Mouse (Mus musculus) right cerebral cortex, postnatal 25 days (tissue): ENCODE results near the gene Adamts9.

ENCODE experiments used
- DNase-seq: peaks from one replicate; pipeline ENCODE4 v3.0.0; 2022

The Adamts9 gene

GRCm38 (mm10) chr6:92943057-92943781, at the start of gene Adamts9:
TSS of gene Adamts9 (minus strand) at chr6:92943492.
- DNase-seq = peak; percentile 32

DNA sequence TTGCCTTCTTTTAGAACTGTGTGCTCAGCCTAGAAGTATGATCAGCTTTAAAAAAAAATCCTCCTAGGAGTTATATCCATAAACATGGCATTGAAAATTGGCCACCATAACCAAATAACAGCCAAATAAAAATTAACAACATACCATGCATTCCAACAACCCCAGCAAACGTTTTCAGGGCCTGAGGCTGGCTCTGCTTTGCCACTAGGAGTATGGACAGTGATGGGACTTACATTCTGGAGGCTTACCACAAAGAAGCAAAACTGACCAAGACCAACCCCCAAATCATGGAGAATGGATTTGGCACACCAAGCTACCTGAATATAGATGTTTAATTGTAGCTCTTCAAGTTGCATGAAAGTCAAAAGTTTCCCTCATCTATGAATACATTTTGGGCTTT, 48.3 kb upstream of the Adamts9 start:
- no peak for DNase-seq

- no peak for DNase-seq
Observed at GRCm38 (mm10) chr6:92988620-92988998, 45.3 kb upstream of the Adamts9 start.

DNA sequence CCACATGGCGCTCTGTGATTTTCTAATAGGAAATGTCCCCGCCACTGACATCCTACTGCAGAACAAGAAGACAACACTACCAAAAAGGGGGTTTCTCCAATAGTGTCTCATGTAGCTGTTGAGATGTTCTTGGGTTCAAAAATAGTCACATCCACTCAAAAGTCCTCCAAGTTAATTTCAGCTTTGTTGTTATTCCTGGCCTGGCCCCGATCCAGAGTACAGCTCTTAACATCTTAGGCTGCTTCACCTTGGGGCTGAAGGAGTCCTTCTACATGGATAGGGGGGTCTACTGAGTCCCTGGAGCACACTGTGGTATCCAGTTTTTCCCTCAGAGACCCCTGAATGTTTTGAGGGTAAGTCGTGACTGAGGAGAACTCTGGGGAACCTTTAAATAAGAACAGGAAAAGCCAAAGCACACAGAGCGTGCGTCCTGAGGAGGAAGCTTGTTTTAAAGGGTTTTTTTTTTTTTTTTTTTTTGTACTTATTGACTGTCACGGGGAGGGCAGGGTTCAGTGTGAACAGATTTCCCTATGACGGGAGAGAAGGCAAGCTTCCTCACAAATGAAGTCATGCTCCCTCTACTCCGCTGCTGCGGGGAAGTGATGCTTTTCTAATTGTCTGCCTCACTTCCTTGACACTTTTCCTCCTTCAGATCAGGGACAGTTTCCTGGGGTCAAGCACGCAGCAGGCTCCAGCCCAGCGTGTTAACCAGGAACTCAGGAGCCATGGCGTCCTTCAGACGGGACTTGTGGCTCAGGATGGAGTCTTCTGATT, 44.7 kb upstream of the Adamts9 start:
- no peak for DNase-seq

GRCm38 (mm10) chr6:92987366-92987765, 44.1 kb upstream of the Adamts9 start:
- no peak for DNase-seq

GRCm38 (mm10) chr6:92983421-92983820, 40.1 kb upstream of the Adamts9 start:
- no peak for DNase-seq

- no peak for DNase-seq
Observed at GRCm38 (mm10) chr6:92981451-92982186, 38.3 kb upstream of the Adamts9 start.

GRCm38 (mm10) chr6:92973340-92973739, 30.0 kb upstream of the Adamts9 start:
- no peak for DNase-seq

DNA sequence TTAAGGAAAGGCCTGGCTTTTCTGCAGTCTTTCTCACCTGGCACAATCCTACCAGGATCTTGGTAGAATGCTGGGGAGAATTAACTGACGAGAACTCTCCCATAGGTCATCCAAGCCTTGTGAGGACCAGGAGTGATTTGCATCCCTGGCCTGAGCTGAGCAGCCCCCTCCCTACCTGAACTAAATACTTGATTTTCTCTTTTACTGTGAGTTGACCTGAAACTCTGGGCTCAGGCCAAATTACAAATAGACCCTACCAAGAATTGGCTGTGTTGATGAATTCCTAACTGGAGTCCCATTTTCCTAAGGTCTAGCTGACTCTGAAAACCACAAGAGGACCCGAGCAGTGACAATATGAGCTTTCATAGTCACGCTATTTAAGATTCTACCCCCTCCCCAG, 25.4 kb upstream of the Adamts9 start:
- no peak for DNase-seq

GRCm38 (mm10) chr6:92968216-92968615, 24.9 kb upstream of the Adamts9 start:
- DNase-seq = no peak

DNA sequence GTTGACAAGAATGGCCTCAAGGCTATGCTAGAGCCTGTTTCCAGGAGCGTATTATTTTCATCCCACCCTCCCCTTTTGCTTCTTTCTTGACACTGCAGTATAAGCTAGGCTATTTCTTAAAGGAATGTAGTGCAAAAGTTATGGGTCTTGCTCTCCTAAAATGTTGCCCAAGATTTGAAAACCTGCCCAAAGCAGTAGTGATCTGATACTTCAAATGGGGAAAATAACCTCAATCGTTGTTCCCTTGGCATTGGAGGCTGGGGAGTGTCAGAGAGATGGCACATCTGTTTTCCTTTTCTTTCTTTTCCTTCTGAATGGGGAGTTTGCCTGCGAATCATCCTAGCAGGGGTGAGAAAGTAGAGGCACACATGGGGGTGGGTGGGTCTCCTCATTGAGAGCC, 19.7 kb upstream of the Adamts9 start:
- DNase-seq = no peak

DNA sequence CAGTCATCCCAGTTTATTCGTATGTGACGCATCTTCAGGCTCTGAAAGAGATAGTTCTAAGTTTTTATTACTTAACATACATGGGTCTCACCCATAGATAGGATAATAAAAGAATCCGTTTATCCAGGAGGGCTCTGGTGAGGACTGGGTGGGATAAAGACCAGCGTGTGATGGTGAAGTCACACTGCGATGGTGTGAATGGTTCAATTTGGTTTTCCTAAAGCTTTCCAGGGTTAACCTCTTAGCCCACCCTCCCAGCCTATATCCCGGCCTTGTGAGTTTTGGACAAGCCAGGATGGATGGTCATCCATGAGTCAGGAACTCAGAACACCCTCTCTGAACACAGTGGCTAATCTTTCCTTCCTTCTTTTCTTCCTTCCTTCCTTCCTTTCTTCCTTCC, 17.7 kb upstream of the Adamts9 start:
- no peak for DNase-seq

DNA sequence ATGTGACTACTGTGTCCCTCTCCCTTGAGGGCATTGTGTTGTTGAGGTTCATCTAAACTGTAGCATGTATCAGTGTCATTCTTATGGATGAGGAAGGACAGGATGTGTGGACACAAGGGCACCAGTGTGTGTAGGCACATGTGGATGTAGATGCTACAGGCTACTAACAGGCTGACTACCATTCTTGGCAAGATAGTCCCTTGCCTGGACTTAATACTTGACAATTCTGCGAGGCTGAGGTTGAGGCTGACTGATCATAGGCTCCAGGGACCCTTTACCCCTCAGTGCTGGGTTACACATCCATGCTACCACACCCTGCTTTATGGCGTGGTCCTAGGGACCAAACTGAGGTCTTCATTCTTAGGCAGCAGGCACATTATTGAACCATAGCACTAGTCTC, 16.1 kb upstream of the Adamts9 start:
- DNase-seq = no peak

- no peak for DNase-seq
Observed at GRCm38 (mm10) chr6:92947337-92948042, 4.2 kb upstream of the Adamts9 start.

DNA sequence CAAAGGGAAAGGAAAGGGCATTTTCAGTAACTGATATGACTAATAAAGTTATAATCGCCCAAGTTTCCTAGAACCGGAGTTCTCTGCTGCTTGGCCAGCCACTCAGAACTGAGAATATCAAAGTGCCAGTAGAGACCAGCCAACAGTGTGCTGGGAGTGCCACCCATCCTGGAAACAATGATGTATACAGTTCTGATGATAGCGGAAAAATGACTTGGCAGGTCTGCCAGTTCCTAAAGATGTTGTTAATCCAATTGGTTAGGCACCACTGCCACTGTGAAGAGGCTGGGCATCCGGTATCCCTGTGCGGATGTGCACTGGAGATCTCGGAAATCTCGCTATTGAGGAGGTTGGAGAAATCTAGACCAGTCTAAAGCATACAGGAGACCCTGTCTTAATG, 1.4 kb upstream of the Adamts9 start:
- DNase-seq = no peak

GRCm38 (mm10) chr6:92944048-92944685, 875 bp upstream of the Adamts9 start:
- DNase-seq = no peak

DNA sequence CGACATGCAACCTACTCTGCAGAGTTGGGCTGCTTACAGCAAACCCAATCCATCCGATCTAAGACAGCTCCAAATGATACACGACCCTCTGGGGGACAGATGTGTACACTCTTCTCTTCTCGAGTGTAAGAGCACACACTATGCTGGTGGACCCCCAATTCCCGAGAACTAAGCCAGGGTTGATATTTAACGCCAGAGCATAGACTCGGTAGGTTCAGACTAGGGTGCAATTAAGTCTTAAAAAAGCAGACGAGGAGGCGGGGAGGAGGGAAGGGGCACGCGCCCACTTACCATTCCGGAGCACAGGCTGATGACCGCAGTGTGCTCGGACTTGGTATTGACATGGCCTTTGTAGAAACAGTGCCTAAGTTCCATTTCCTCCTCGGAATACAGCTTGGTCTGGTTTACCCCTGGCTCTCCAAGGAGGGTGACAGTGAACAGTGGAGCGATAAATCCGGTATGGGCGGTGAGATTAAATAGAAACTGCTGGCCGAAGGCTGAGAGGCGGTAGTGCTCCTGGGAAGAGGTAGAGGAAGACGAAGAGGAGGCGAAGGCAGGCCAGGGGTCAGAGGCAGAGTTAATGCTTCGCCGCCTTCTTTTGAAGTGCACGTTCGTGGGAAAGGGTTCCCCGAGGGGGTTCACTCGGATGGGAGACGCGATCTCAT, 1.4 kb downstream of the Adamts9 start:
- DNase-seq = no peak

GRCm38 (mm10) chr6:92941281-92941731, 2.0 kb downstream of the Adamts9 start:
- DNase-seq = peak; percentile 56

DNA sequence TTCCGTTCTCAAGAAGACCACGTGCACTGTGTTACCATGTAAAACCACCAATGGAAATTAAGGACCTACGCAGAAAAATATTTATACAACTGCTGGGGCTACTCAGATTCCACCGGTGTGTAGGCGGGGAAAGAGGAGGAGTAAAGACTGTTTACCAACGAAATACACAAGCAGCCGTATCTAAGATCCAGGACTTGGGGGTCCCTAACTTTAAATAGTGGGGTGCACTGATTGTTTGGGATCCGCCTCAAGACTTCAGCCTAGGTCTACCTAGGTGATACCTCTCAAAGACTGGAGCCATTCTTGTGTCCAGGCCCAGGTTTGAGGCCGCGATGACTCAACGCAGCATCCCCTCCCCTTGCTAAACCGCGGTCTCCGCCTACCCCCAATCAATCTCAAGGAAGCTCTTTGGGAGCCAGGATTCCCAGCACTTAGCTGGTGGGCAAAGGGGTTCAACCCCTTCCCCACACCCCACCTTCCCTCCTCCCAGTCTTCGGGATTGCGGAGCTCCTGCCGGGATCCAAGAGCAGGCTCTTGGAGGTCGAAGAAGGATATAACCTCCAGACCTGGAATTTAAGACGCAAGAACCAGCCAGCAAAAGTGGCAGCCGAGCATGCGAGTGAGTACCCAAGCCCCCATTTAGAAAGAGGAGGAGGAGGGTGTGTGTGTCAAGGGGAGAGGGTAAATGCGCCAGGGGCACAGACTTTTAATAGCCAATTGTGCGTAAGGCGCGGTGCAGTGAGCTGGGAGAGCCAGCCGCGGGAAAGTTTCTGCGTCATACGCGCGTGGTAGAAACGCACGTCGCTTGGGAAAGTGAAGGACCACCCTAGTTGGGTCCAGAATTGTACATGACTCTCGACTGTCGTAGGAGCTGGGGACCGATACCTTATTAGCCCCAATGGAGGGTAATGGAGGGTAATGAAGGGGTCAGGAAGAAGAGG, 2.8 kb downstream of the Adamts9 start:
- no peak for DNase-seq

- no peak for DNase-seq
Observed at GRCm38 (mm10) chr6:92928261-92928660, 15.0 kb downstream of the Adamts9 start.

GRCm38 (mm10) chr6:92924536-92924935, 18.8 kb downstream of the Adamts9 start:
- DNase-seq = no peak
